Mouse (Mus musculus) testis, adult 2 months (tissue): ENCODE measurements around the gene Kcnb1. TPM values are rescaled to one million over a fixed set of nuclear protein-coding genes. Genes with fewer than 3 reads are reported as not detected.

Experiments used
- H3K27ac ChIP-seq: fragments of 200-500 bp; 2 replicates; pipeline ENCODE4 v1.5.1; 2012; ENCODE audit warnings: low read depth, low read length; ENCODE audit not compliant: control insufficient read depth, insufficient read depth
- H3K27me3 ChIP-seq: fragments of 200-500 bp; 2 replicates; pipeline ENCODE4 v1.6.1; 2012; ENCODE audit warnings: mild to moderate bottlenecking, low read length, moderate library complexity; ENCODE audit not compliant: control insufficient read depth, insufficient read depth
- H3K36me3 ChIP-seq: fragments of 200-500 bp; 2 replicates; pipeline ENCODE4 v1.6.1; 2012; ENCODE audit warnings: mild to moderate bottlenecking, low read length; ENCODE audit not compliant: control insufficient read depth, insufficient read depth
- H3K4me1 ChIP-seq: fragments of 200-500 bp; 2 replicates; pipeline ENCODE4 v1.6.1; 2012; ENCODE audit warnings: low read length; ENCODE audit not compliant: control insufficient read depth, insufficient read depth
- H3K4me3 ChIP-seq: fragments of 200-500 bp; 2 replicates; pipeline ENCODE4 v1.5.1; 2012; ENCODE audit warnings: low read depth, mild to moderate bottlenecking, low read length, moderate library complexity, mixed read lengths; ENCODE audit not compliant: control insufficient read depth
- CTCF ChIP-seq: fragments of 200-500 bp; IDR thresholded peaks from 2 replicates; pipeline ENCODE4 v1.5.1; 2012; ENCODE audit warnings: low read depth, mild to moderate bottlenecking, inconsistent platforms, low read length, moderate library complexity; ENCODE audit not compliant: control insufficient read depth, insufficient read depth, insufficient replicate concordance
- POLR2A ChIP-seq: fragments of 200-500 bp; IDR thresholded peaks from 2 replicates; pipeline ENCODE4 v1.6.1; 2012; ENCODE audit warnings: low read depth, mild to moderate bottlenecking, inconsistent platforms, low read length, moderate library complexity; ENCODE audit not compliant: control insufficient read depth
- polyA plus RNA-seq: library from polyadenylated mRNA; depleted of rRNA; stranded (reverse); fragments of >200 nt; gene quantifications from 2 replicates; pipeline ENCODE4 v1.2.3, GENCODE M21; 2012

The Kcnb1 gene
- polyA plus RNA-seq, 1 experiment = 2.8 TPM

GRCm38 (mm10) chr2:167128699-167129607 is 61.0 kb downstream of the Kcnb1 start:
- Histone ChIP-seq H3K4me3 (no peak overlapping the region), H3K36me3 (no peaks in the 10 kb centered on the region), H3K4me1 (no peaks in the 10 kb centered on the region; the same call in 1 of the 2 replicates), H3K27ac (0 out of 2 replicates have a peak overlapping the region, but pooled peaks have one; percentile 30), H3K27me3 (no peaks in the 10 kb centered on the region)
- TF ChIP-seq CTCF (no peak), POLR2A (no peak)

- TF ChIP-seq POLR2A (no peak), CTCF (no peak)
- no peaks in the 10 kb centered on the region; the same call in 1 of the 2 replicates for H3K4me1 ChIP-seq
- no peak overlapping the region for H3K4me3 ChIP-seq
- peak overlapping the region; percentile 54 for H3K27ac ChIP-seq
- no peaks in the 10 kb centered on the region for H3K27me3 ChIP-seq
- H3K36me3 ChIP-seq = no peaks in the 10 kb centered on the region
Observed at GRCm38 (mm10) chr2:167127404-167127803, 62.6 kb downstream of the Kcnb1 start.

- no peaks in the 10 kb centered on the region; the same call in 1 of the 2 replicates for H3K4me1 ChIP-seq
- no peak overlapping the region for H3K4me3 ChIP-seq
- TF ChIP-seq POLR2A = no peak
- no peak for TF ChIP-seq CTCF
- no peaks in the 10 kb centered on the region for H3K36me3 ChIP-seq
- H3K27ac ChIP-seq = no peak overlapping the region
- no peaks in the 10 kb centered on the region for H3K27me3 ChIP-seq
Observed at GRCm38 (mm10) chr2:167125781-167126180, 64.2 kb downstream of the Kcnb1 start.

- Histone ChIP-seq H3K27me3 (no peaks in the 10 kb centered on the region), H3K27ac (no peak overlapping the region), H3K4me3 (no peak overlapping the region), H3K4me1 (no peaks in the 10 kb centered on the region; the same call in 1 of the 2 replicates), H3K36me3 (no peaks in the 10 kb centered on the region)
- TF ChIP-seq POLR2A (no peak), CTCF (no peak)
Observed at GRCm38 (mm10) chr2:167123936-167124335, 66.0 kb downstream of the Kcnb1 start.

- H3K4me3 ChIP-seq = no peak overlapping the region
- TF ChIP-seq CTCF (no peak), POLR2A (no peak)
Observed at GRCm38 (mm10) chr2:167122737-167123136, 67.2 kb downstream of the Kcnb1 start.

GRCm38 (mm10) chr2:167121996-167122395 is 68.0 kb downstream of the Kcnb1 start:
- TF ChIP-seq CTCF = no peak
- no peak for TF ChIP-seq POLR2A
- H3K27ac ChIP-seq = no peak overlapping the region

More at GRCm38 (mm10) chr2:167122737-167123136, 67.2 kb downstream of the Kcnb1 start:
- H3K27ac ChIP-seq = no peak overlapping the region
- H3K36me3 ChIP-seq = no peaks in the 10 kb centered on the region
- no peaks in the 10 kb centered on the region for H3K4me1 ChIP-seq
- no peaks in the 10 kb centered on the region for H3K27me3 ChIP-seq

GRCm38 (mm10) chr2:167121228-167121627 is 68.7 kb downstream of the Kcnb1 start:
- H3K4me1 ChIP-seq = no peaks in the 10 kb centered on the region
- no peak overlapping the region for H3K27ac ChIP-seq
- H3K4me3 ChIP-seq = no peak overlapping the region
- TF ChIP-seq POLR2A (no peak), CTCF (no peak)
- H3K36me3 ChIP-seq = no peaks in the 10 kb centered on the region
- H3K27me3 ChIP-seq = no peaks in the 10 kb centered on the region

More at GRCm38 (mm10) chr2:167121996-167122395, 68.0 kb downstream of the Kcnb1 start:
- Histone ChIP-seq H3K4me3 (no peak overlapping the region), H3K36me3 (no peaks in the 10 kb centered on the region), H3K4me1 (no peaks in the 10 kb centered on the region), H3K27me3 (no peaks in the 10 kb centered on the region)
